Mouse (Mus musculus): ENCODE measurements around the gene Znhit1.
"Not testable (repeated sequence)": the region's sequence is repeated elsewhere in the genome, so short reads cannot be mapped to it uniquely, and the experiment has no call there.

Gene Znhit1

DNA sequence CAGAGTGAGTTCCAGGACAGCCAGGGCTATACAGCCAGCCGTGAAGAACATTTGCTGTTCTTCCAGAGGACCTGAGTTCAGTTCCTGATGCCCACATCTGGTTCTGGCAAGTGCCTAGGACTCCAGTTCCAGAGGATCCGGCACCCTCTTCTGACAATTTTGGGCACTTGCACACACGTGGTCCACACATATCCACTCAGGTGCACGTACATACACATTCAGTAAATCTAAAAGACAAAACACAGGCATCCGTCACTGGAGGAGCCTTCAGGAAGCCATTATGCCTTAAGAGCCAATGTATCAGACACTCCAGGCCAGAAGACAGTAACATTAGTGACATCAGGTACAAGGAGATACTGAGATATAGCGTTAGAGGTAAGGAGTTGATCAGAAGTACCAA is 37.3 kb downstream of the Znhit1 start:
- no peak for DNase-seq

DNA sequence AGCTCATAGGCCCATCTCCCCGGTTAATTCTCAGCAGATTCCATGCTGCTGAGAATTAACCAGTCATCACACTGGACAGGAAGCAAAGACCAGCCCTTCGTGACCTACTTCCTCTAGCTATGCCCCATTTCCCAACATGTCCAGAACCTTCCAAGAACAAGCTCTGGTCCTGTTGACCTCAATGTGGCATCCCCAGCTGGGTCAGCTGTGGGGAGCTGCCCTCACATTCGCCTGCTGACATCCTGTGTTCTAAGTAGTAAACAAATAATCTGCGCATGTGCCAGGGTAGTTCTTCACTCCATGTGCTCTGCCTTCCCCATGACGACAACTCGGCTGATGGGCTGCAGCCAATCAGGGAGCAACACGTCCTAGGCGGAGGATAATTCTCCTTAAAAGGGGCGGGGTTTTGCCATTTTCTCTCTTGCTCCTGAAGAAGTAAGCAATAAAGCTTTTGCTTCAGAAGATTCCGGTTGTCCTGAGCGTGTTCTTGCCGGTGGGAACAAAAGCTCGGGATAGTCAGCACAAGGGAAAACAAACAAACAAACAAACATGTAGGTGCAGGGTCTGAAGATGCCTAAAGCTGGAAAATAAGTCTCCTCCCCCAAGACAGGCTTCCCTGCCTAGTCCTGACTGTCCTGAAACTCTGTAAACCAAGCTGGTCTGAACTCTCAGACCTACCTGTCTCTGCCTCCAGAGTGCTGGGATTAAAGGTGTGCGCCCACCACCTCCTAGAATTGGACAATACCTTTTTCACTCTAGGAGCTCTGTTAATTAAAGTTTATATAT is 38.1 kb downstream of the Znhit1 start:
- not testable (repeated sequence) for DNase-seq

DNA sequence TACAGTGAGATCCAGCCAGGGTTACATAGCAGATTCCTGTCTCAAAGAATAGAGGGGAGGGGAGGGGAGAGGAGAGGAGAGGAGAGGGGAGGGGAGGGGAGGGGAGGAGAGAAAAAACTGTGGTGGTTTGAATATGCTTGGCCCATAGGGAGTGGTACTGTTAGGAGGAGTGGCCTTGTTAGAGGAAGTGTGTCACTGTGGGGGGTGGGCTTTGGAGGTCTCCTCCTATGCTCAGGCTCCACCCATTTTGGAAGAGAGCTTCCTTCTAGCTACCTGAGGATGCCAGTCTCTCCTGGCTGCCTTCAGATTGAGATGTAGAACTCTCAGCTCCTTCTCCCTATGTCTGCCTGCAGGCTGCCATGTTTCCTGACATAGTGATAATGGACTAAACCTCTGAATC is 39.9 kb downstream of the Znhit1 start:
- no peak for DNase-seq

DNA sequence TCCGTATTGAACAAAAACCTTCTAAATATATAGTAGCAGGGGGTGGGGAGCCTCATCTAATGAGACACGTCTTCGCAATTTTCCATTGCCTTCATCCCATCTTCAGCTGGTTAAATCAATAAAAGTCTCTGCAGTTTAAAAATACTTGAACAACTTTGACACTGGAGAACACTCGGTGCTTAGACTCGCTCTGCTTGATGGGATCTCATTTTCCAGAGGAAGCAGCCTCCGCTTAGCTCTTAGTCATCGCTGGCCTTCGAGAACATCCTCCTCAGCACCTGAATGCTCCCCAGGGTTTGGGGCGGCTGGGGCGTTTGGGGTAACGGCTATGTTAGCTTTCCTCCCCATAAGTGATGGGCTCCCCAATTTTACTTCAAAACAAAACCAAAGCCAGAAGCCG is 42.7 kb downstream of the Znhit1 start:
- no peak for DNase-seq

DNA sequence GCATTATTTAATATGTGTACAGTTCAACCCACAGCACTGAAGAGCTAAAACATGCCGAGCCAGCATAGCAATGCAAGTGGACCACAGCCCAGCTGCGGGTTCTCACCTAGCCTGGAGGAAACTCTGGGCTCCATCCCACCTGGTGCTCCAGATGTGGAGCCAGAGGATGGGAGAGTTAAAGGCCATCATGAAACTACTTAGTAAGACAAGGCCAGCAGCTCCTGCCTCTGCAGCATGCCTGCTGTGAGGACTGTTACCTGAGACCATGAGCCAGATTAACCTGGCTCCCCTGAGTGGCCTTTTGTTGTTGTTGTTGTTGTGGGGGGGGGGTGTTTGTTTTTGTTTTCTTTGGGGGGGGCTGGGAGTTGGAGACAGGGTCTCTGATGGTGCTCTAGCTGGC is 44.4 kb downstream of the Znhit1 start:
- no peak for DNase-seq

DNA sequence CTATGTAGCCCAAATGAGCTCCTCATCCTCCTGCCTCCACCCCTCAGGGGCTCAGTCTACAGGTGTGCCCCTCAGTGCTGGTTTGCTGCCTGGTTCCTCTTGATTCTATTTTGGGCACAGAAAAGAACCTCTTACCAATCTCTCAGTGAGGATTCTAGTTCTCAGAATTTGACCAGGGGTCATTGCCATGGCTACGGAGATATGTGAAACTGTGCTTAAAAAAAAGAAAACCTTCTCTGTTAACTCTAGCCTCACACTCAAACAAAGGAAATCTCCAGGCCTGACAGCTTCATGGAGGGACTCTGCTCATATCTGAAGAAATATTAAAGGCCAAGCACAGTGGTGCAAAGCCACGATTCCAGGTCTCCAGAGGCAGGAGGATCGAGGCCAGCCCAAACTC is 45.0 kb downstream of the Znhit1 start:
- DNase-seq = no peak

DNA sequence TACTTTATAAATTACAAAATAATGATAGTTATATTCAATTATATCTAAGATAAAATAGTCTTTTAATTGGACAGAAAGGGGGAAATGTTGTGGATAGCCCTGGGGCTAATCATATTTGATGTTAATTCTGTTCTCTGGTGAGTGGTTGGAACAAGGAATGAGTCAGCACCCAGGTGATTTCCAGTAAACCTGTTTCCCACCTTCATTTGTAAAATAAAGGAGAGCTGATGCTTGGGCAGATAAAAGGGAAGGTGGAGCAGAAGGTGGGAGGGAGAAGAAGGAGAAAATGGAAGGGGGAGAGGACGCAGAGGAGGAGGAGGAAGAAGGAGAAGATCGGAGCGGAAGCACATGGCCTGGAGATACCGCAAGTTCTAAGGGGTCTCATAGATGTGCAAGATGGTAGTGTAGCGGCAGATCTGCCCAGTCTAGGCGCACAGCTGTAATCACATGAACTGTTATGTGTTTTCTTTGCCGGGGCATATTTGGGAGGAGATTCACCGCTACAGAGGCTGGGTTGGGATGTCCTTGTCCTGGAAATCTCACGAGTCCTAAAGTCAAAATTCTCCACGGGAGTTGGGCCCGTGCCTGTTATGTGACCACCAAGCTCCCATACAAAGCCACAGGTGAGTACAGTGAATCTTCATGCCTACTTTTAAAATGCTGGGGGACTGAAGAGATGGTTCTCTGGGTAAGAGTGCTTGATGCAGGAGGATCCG is 46.8 kb downstream of the Znhit1 start:
- DNase-seq = no peak

DNA sequence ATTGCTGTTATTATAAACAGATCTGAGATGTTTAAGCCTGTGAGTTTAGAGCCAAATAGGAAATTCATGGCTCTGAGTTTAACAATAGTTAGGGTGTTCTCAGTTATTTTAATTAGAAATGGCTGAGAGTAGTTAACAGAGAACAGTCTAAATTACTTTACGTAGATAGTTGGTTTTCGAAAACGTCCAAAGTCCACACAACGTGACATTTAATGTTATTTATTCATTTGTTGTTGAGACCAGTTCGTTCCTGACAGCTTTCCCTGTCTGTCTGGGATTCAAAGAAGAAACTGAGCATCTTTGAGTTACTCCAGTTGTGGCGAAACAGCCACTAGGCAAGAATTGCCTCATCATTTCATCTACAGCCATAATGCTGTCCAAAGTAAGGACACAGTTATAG is 47.8 kb downstream of the Znhit1 start:
- not testable (repeated sequence) for DNase-seq

DNA sequence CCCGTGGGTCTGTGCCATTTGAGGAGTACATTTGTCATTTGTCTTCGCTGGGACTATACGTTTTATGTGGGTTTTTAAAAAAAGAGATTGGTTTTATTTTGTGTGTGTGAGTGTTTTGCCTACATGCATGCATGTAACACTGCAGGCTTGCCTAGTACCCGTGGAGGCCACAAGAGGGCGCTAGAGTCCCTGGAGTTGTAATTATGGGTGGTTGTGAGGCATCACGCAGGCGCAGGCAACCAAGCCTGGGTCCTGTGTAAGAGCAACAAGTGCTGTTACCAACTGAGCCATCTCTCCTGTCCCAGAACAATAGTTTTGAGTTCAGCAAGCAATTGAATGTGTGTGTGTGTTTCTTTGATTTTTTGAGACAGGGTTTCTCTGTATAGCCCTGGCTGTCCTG is 48.5 kb downstream of the Znhit1 start:
- no peak for DNase-seq

DNA sequence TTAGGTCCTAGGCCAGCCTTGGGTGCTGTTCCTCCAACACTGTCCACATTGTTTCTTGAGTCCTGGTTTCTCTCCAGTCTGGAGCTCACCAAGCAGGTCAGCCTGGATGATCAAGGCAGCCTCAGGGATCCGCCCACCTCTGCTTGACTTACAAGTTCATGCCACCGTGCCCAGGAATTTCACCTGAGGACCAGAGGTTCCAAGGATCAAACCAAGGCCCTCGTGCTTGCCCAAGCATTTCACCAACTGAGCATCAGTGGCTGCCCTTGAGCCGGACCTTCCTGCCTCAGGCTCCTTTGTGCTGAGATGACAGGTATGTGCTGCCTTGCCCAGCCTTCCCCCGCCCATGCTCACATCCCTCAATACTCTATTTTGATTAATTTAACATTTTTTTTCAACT is 50.2 kb downstream of the Znhit1 start:
- no peak for DNase-seq

DNA sequence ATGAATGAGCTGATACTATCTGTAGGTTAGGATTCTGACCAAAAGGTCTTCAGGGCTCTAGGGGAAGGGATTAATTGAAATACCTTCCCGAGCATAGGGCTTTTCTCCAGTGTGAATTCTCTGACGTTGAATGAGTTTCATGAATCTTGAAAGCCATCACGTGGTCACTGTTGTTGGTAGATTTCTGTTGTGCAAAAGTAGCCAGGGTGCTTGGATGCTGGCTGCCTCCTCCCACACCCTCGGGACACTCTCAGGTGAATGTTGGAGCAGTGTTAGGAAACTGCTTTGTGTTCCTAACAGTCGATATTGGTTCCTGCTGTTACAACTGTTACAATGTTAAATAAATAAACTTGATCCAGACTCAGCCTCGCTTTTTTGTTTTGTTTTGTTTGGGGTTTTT is 51.1 kb downstream of the Znhit1 start:
- DNase-seq = no peak

DNA sequence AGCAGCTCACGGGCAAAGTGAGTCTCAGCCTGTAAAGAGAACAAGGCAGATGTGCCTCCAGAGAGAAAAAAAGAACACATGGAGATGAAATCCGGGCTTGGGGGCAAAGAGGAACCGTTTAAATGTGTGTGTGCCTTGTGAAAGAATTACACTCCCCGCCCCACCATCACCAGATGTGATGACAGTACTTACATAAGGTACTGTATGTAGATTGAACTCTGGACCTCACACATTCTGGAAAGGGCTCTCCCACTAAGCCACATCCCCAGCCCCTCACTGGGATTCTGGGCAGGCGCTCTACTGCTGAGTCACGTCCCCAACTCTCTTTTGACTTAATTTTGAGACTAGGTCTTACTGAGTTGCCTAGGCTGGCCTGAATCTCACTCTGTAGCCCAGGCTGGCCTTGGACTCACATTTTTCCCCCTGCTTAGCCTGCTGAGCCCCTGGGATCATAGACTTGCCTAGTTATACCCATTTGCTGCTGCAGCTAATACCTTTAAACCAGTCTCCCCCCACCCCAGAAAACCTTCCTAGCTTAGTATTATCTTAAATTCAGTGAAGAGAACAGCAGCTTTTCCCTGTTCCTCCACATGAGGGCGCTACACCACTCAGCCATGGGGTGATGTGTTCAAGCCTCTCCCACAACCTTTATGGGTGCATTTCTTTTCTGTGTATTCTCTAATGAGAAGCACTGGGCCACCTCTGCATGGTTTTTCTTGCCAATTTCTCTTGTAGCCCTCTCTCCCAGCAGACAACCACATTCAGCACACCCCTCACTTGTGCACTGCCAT is 51.7 kb downstream of the Znhit1 start:
- no peak for DNase-seq

DNA sequence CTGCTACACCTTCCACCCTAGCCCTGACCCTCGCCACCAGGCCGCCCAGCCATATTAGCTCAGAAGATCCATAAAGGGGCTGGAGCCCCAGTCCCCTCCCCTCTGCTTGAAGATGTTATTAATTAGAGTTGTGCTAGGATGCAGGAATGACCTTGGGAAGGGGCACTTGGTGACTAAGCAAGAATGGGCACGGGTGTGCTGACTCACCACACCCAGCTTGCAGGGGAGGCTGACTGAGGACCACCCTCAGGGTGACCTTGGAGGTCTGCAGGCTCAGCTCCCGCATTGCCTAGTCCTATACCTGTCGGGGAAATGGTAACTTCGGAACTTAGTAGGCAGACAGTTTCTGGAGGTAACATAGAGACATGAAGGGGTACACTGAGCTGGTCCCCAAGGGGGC is 53.9 kb downstream of the Znhit1 start:
- no peak for DNase-seq

DNA sequence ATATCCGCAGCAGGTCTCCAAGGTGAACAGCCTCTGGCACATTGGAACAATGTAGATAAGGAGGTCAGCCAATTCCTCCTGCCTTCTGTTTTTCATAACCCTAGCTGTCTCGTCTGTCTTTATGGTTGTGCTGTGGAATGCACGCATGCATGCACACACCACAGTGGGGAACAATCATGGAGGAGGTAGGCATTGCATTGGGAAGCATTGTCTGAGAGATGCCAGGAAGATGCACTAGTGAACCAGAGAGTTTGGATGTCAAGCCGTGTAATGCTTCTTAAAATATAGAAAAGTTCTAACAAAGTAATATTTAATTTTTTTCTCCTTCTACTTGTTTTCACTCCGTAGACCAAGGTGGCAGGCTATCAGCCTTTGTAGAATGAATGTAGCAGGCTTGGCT is 54.9 kb downstream of the Znhit1 start:
- no peak for DNase-seq

Measured in lung, adult 18-20 months (tissue).